Mouse (Mus musculus) testis, postnatal 14 days (tissue): ENCODE results near the gene 1700028K03Rik.

Experiments used
- DNase-seq: peaks from one replicate; pipeline ENCODE4 v3.0.0; 2021; ENCODE audit warnings: low spot score

1700028K03Rik gene

GRCm38 (mm10) chr5:107545927-107546326 lies 11.4 kb downstream of the 1700028K03Rik start:
- no peak for DNase-seq

DNA sequence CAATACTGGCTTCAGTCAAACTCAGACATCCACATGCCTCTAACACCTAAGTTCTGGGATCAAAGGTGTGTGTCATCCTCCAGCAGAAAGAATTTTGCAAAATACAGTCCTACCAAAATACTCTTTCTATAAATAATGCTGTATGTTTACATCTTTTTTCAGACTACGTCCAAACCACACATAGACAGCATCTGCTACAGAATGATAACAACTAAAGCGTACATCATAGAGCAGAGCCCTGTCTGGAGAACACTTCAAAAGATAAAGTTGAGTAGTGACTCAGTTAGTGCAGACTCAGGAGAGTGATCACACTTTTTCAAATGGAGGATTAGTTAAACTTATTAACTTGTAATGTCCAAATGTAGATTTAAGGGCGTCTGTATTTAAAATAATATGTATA lies 13.4 kb downstream of the 1700028K03Rik start:
- DNase-seq: no peak

- no peak for DNase-seq
These were observed 13.9 kb downstream of the 1700028K03Rik start for GRCm38 (mm10) chr5:107548444-107548843.

- no peak for DNase-seq
These were observed 19.8 kb downstream of the 1700028K03Rik start for GRCm38 (mm10) chr5:107554336-107554735.

GRCm38 (mm10) chr5:107556969-107557368 lies 22.5 kb downstream of the 1700028K03Rik start:
- no peak for DNase-seq

- no peak for DNase-seq
These were observed 34.6 kb downstream of the 1700028K03Rik start for GRCm38 (mm10) chr5:107569148-107569547.

DNA sequence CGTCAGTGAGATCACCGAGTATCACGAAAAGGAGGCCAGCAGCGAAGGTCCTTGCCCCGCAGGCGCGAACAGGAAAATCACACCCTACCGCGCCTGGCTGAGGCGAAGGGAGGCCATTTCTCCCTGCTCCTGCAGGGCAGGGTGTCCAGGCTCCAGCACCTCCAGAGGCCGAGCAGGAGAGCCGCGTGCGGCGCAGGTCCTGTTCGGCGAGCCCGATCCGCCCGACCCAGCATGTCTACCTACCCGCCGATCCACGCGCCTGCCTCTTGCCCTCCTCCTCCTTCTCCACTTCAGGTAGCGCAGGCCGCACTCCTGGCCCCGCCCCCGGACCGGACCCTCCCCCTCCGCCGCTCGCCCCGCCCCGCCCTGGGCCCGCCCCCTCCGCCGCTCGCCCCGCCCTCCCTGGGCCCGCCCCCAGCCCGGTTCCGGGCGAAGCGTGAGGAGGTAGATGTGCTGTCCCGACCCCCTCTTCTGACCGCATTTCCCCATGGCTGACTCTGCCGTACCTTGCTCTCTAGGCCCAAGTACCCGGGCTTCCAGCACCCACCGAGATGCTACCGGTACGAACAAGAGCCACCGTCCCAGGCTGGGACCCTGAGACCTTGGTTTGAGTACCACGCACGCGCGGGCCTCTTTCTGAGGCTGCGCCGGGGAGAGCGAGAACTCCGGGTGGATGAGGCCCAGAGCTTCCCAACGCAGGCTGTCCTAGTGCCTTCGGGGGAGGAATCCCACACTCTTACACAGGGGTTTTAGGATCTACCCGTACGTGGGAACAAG lies 63.0 kb downstream of the 1700028K03Rik start, which contains the start of the genes Rpap2 and Glmn:
Rpap2 (plus strand) TSS at position 73 of the 777 bp plus-strand sequence.
Glmn (minus strand) TSS at position 588 of the 777 bp plus-strand sequence.
- DNase-seq: peak; percentile 91

DNA sequence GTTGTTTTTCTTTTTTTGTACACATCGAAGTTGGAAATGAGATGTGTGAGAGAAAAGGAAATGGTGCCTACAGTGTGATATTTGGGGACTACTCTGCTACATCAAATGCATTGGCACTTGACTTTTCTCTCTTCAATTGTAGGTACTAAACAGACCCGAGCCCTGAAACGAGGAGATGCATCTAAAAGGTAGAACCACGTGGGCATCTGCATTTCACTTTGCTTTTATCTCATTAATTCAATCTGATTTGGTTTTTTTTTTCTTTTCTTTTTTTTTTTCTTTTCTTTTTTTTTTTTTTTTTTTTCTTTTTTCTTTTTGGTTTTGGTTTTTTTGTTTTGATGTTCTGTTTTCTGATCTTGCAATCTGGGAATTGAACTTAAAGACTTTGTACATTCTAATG lies 63.9 kb downstream of the 1700028K03Rik start:
- DNase-seq: peak; percentile 32
